8 mouse cellular contexts compared by ENCODE assay signal in the genomic region with DNA sequence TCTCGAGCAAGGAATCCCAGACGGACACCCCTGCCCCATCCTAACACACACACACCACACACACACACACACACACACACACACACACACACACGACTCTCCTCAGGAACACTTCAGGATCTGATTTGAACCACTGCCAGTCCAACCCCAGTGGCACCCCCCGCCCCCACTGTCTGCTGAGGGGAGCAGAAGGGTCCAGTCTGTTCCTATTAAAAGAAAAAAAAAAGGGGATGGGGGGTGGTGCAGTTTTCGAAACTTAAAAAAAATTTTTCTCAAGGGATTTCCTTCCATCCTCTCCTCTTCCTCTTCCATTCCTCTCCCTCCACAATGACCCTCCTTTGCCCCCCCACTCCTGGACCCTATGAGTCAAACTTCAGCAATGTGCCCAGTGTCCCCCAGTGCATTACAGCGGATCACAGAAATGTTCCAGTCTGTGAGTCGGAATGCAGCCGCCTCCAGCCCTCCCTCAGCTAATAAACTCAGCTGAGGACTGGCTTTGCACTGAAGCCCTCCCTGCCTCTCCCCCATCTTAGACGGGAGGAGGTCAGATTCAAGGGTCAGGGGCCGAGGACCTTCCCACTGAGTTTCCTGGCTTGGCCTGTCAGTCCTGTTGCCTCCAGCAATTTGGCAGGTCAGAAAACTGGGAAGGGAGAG. TPM values are rescaled to one million over a fixed set of nuclear protein-coding genes. Genes with fewer than 3 reads are reported as not detected.
A peak's percentile ranks its signal among the peaks of the same experiment; 100 is the strongest.
DNase-seq lines count a peak whose midpoint lies in the region; ATAC-seq lines count a peak whose summit lies in the region.

No protein-coding gene starts in this region.

- peaks cover 65% of the 10 kb centered on the region for H3K4me1 ChIP-seq in heart, embryonic 15.5 days (replicated peaks)
- H3K4me1 ChIP-seq in limb, embryonic 11.5 days (ENCODE audit: control insufficient read depth, insufficient read depth, low read length), result peaks cover 34% of the 10 kb centered on the region
- H3K4me1 ChIP-seq in midbrain, embryonic 13.5 days (replicated peaks), result peaks cover 52% of the 10 kb centered on the region

- peak overlapping the region; percentile 81 for H3K4me3 ChIP-seq in heart, embryonic 15.5 days
- H3K4me3 ChIP-seq in limb, embryonic 11.5 days (ENCODE audit: low read depth, low read length), result peak overlapping the region; percentile 76
- H3K4me3 ChIP-seq in midbrain, embryonic 13.5 days (replicated peaks), result peak overlapping the region; percentile 87

- peak overlapping the region; percentile 91 for H3K27ac ChIP-seq in heart, embryonic 15.5 days
- no peak overlapping the region; the same call in 1 of the 2 replicates for H3K27ac ChIP-seq in limb, embryonic 11.5 days (replicated peaks; ENCODE audit: low read depth, low read length)
- H3K27ac ChIP-seq in midbrain, embryonic 13.5 days, result peak overlapping the region; percentile 97

- H3K9ac ChIP-seq in heart, embryonic 15.5 days, result peak overlapping the region; percentile 85
- peak overlapping the region; percentile 97 for H3K9ac ChIP-seq in limb, embryonic 11.5 days (ENCODE audit: low read length)
- H3K9ac ChIP-seq in midbrain, embryonic 13.5 days (replicated peaks), result peak overlapping the region; percentile 99

- H3K27me3 ChIP-seq in heart, embryonic 15.5 days, result no peaks in the 10 kb centered on the region
- H3K27me3 ChIP-seq in limb, embryonic 11.5 days (ENCODE audit: control insufficient read depth, insufficient read depth, low read length), result no peaks in the 10 kb centered on the region
- peaks cover 10% of the 10 kb centered on the region; the same call in 1 of the 2 replicates for H3K27me3 ChIP-seq in midbrain, embryonic 13.5 days

- ATAC-seq in heart, embryonic 15.5 days (replicated peaks; ENCODE audit: insufficient number of reproducible peaks, insufficient read depth, low FRiP score, low read depth), result 0 out of 2 replicates have a peak, but pooled peaks have one; percentile 16
- ATAC-seq in limb, embryonic 11.5 days (ENCODE audit: insufficient number of reproducible peaks, low FRiP score, low TSS enrichment, low read depth), result peak; percentile 1; the same call in 1 of the 2 replicates
- no peak for ATAC-seq in midbrain, embryonic 13.5 days

- WGBS in heart, embryonic 15.5 days, result 7% methylated on average over 10 of the region's 10 CpGs
- WGBS in limb, embryonic 11.5 days, result 5% methylated on average over 10 of the region's 10 CpGs
- WGBS in midbrain, embryonic 13.5 days, result 7% methylated on average over 10 of the region's 10 CpGs

- no peaks in the 10 kb centered on the region for H3K36me3 ChIP-seq in heart, embryonic 15.5 days
- H3K36me3 ChIP-seq in limb, embryonic 11.5 days (ENCODE audit: control insufficient read depth, insufficient read depth, low read length), result no peaks in the 10 kb centered on the region
- H3K36me3 ChIP-seq in midbrain, embryonic 13.5 days, result no peaks in the 10 kb centered on the region

- H3K9me3 ChIP-seq in heart, embryonic 15.5 days (replicated peaks), result no peaks in the 10 kb centered on the region
- H3K9me3 ChIP-seq in limb, embryonic 11.5 days (ENCODE audit: control insufficient read depth, low read length), result no peaks in the 10 kb centered on the region
- H3K9me3 ChIP-seq in midbrain, embryonic 13.5 days, result no peaks in the 10 kb centered on the region

- peak overlapping the region; percentile 92 for H3K4me2 ChIP-seq in heart, embryonic 15.5 days
- H3K4me2 ChIP-seq in limb, embryonic 11.5 days (ENCODE audit: low read depth, severe bottlenecking), result peak overlapping the region; percentile 84
- peak overlapping the region; percentile 68 for H3K4me2 ChIP-seq in midbrain, embryonic 13.5 days (replicated peaks)

- DNase-seq in cerebellum, adult 9-11 months, result peak; percentile 55
- DNase-seq in cerebellum, postnatal 4 days (ENCODE audit: low spot score in 2 of 2), result no peak
- peak; percentile 59 for DNase-seq in embryo, embryonic 11 days
- DNase-seq in limb, embryonic 11.5 days (ENCODE audit: low spot score), result peak; percentile 47
- DNase-seq in right cerebral cortex, postnatal 36 days (ENCODE audit: low spot score in 2 of 2), result no peak
- DNase-seq in spleen, postnatal 36 days (ENCODE audit: low spot score in 2 of 2), result no peak

RNA-seq across cellular contexts. Expression of gene Hdac7, which starts 12.2 kb away (rescaled TPM):
- 20.4 and 34.5 TPM in 2 replicates for polyA plus RNA-seq in heart, embryonic 15.5 days (2015; fragmentation: Nextera tagmentation; extraction: Ambion mirVana)
- polyA plus RNA-seq in limb, embryonic 11.5 days (2014; fragmentation: Nextera tagmentation; extraction: Ambion mirVana), result 25.4 and 26.8 TPM in 2 replicates
- 29.8 and 31.4 TPM in 2 replicates for polyA plus RNA-seq in midbrain, embryonic 13.5 days (2015; fragmentation: Nextera tagmentation; extraction: Ambion mirVana)

RNA-seq across cellular contexts. Expression of gene Slc48a1, which starts 53.8 kb away (rescaled TPM):
- 64.3 and 76.8 TPM in 2 replicates for polyA plus RNA-seq in heart, embryonic 15.5 days (2015; fragmentation: Nextera tagmentation; extraction: Ambion mirVana)
- 20.0 and 24.8 TPM in 2 replicates for polyA plus RNA-seq in limb, embryonic 11.5 days (2014; fragmentation: Nextera tagmentation; extraction: Ambion mirVana)
- 48.0 and 59.8 TPM in 2 replicates for polyA plus RNA-seq in midbrain, embryonic 13.5 days (2015; fragmentation: Nextera tagmentation; extraction: Ambion mirVana)

Comparison
In these comparisons a context has a peak if more than half of its experiments do, and no peak if none do; other contexts are left out.
1. DNase-seq: peak in cerebellum, adult 9-11 months (single experiment), embryo, embryonic 11 days (single experiment) and limb, embryonic 11.5 days (single experiment); none in cerebellum, postnatal 4 days (0 of 2), right cerebral cortex, postnatal 36 days (0 of 2) and spleen, postnatal 36 days (0 of 2).
2. Peak in every context shown above with its lines, with median percentiles within 50 percentile points of each other: H3K4me2 ChIP-seq, H3K4me3 ChIP-seq and H3K9ac ChIP-seq.